Mouse (Mus musculus) adrenal gland, adult 8-10 months (tissue): ENCODE results near the gene Mthfd2. TPM values are rescaled to one million over a fixed set of nuclear protein-coding genes. Genes with fewer than 3 reads are reported as not detected.
A peak's percentile ranks its signal among the peaks of the same experiment; 100 is the strongest.

Experiments
- DNase-seq: peaks from one replicate; pipeline ENCODE4 v3.0.0; 2022
- total RNA-seq, 4 experiments: library from RNA; stranded (reverse); gene quantifications; 2 replicates each; pipeline ENCODE4 v1.2.4; 2022

Mthfd2 gene
- total RNA-seq, 4 experiments from 2014 or later: 14.4 to 19.3 (median 17.6) TPM

DNA sequence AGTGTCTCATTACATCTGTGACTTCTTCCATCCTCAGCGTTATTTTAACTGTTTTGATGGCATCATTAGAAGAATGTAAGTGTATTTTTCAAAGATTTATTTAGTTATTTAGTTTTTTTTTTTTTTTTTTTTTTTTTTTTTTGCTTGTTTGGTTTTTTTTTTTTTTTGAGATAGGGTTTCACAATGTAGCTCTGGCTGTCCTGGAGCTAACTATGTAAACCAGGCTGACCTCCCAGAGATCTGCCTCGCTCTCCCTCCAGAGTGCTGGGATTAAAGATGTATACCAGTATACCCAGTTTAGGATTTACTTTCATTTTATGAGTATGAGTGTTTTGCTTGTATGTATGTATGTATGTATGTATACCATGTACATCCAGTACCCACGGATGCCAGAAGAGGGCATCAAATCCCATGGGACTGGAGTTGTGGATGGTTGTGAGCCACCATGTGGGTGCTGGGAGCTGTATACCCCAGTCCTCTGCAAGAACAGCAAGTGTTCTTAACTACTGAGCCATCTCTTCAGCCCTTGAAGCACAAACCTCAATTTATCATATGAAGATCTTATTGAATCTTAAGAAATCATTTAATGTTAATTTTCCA is 2.0 kb upstream of the Mthfd2 start:
- DNase-seq: no peak

DNA sequence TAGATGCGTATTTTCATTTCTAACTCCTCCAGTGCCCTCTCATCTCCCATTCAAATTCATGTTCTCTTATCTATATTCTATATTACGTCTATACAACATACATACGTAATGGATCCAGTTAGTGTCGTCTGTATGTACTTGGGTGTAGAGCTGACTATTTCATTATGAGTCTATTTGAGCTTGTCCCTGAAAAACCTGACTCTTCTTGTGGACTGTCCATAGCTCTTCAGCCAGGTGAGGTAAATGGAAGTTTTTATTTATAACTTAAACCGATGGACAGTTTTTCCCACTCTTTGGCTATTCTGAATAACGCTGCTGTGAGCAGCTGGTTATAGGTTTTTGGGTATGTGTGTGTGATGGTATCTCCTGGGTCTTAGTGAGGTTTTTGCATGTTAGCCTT is 1.1 kb upstream of the Mthfd2 start:
- no peak for DNase-seq

DNA sequence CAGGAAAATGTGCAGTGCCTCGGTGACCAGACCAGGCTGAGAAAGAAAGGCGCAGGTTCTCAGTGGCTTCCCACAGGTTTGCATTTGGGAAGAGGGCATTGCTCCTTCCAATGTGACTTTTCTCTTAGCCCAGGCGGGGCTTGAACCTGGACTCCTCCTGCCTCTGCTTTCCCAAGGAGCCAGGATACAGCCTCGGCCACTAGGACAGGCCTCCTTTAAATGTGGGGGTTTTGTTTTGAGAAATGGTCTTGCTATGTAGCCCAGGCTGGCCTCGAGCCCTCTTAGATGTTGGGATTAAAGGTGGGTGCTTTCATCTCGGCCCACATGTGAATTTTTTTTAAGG is 657 bp upstream of the Mthfd2 start:
- DNase-seq: no peak

DNA sequence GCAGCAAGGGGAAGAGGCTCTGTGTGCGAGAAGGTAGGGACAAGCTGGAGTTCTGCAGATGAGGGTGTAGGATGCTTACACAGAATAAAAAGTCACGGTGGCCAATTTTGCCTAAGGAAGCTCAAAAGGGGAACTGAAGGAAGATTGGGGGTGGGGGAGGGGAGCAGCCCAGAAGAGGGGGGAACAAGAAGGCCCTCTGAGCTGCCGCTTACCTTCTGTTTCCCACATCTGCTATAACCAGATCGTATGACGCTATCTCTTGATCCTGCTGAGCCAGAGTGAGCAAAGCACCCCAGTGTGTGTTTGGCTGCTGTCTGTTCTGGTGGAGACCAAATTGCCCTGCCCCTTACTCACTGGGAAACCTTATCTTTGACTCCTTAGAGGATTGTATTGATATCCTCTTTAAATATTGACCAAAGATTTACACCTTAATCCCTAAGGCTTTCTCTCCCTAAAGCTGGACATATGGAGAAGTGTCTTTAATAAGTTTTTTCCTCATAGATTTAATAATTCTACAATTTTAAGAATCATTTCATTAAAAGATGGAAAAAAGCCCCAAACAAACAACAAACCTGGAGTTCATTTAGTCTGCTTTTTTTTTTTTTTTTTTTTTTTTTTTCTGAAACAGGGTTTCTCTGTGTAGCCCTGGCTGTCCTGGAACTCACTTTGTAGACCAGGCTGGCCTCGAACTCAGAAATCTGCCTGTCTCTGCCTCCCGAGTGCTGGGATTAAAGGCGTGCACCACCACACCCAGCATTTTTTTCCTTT is 1.9 kb downstream of the Mthfd2 start:
- DNase-seq: no peak

DNA sequence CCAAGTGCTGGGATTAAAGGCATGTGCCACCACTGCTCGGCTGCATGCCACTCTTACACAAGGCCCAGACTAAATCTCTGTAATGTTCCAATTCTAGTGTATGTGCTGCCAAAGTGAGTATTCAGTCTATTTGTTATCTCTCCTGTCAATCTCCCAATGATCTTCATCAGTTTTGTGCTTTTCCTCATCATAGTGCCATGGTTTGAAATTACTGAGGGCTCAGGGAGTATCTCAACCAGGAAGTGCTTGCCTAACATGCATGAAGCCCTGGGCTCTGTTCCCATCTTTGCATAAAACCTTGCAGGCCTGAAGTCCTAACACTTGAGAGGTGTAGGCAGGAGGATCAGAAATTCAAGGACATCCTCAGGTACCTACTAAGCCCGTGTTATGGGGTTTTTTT is 2.9 kb downstream of the Mthfd2 start:
- no peak for DNase-seq

DNA sequence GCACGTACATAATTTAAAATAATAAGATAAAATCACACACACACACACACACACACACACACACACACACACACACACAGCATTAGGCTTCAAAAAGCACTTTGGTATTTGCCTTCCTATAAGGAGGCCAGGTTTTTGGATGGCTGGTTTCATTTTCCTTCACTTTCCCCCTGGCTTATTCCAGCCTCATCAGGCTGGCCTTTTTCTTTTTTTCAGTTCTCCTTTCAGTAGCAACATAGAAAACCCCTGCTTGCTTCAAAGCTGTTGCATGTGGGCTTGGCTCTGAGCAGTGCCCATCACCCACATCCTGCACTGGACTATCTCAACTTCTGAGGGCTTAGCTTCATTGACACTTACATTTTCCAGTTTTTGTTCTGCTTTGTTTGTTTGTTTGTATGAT is 3.8 kb downstream of the Mthfd2 start:
- DNase-seq: no peak

DNA sequence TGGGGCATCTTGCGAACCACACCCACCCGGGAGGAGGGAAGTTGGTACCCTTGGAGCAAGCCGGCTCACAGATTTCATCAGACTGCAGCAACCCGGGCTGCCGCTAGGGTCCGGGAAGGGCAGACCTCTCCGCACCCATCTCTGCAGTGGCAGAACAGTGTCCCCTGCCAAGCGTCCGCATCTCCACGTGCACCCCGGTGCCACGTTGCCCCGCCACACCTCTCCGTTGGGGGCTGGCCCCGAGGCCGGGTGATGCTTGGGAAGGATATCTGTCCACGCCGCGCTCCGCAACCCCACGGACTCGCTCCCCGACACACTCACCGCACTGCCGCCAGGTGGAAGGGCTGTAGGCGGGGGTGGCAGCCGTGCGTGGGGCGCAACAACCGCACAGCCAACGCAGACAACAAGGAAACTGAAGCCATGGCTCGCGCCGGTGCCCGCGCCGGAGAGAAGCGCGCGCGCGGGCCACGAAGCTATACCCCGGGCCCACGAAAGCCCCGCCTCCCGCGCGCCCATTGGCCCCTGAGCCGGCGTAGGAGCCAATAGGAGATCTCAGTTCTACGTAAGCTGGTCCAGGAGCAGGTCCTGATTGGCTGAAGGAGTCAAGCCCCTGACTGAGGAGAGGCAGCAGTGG is 8.5 kb downstream of the Mthfd2 start:
- peak; percentile 85 for DNase-seq

DNA sequence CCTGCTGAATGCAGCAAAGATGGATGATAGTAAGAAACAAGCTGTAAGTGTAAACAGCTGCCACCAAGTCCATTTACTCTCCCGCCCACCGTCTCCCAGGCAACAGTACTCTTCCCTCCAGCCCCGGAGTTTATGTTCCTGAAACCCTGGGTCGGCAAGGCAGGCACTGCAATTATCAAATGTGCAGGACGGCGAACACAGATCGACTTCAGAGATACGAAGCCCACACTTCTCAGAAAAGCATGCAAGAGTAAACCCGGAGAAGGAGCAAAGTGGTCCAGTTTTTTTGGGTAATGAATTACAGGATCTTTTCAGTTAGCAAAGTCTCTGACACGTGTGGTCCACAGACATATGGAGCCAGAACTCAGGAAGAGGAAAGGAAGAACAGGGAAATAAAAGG is 9.7 kb downstream of the Mthfd2 start:
- DNase-seq: no peak

DNA sequence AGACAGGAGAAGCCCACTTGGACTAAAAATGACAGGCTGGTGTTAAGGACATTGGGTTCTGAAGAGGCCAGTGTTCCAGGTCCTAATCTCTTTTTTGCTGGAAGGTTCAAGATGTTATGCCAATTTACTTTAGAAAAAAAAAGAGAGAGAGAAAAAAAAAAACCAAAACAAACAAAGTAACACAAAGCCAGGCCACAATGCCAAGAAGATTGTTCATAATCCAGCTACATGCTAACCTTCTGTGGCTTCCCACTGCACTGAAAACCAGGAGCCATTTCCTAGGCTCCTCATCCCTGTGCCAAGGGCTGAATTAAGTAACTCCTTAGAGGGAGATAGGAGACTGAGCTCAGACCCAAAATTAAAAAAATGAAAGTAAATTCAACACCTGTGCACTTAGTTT is 10.4 kb downstream of the Mthfd2 start:
- no peak for DNase-seq

DNA sequence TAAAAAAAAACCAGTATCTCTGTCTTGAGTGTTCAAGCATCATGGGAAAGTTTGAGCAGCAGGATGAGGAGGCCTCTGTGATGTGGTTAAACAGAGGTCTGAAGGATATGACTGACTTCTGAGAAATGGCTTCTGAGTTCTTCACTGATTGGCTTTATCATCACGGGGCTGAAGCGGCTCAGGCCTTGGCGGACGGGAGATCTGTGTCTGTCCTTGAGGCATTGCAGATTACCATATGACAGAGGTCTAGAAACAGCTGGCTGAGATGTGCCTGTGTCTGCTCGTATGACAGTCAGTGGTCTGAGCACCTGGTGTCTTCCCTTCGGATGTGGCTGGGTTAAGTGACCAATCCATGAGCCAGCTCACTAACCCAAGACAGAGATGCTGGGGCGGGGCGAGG is 13.2 kb downstream of the Mthfd2 start:
- DNase-seq: peak; percentile 13

DNA sequence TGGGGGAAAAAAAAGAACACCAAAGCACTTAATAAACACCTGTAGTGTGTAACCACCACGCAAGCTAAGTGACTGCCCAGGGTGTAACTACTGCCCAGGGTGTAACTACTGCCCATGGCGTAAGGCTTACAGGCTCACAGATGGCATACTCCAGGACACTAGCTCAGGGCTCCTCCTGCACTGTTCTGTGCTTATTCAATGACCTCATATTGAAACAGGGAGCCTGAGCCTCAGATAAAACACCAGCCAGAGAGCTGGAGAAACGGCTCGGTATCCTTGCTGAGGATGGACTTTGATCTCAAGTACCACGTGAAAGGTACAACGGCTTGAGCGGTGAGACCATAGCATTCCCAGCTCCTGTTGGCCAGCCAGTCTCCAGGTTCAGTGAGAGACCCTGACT is 13.7 kb downstream of the Mthfd2 start:
- no peak for DNase-seq

DNA sequence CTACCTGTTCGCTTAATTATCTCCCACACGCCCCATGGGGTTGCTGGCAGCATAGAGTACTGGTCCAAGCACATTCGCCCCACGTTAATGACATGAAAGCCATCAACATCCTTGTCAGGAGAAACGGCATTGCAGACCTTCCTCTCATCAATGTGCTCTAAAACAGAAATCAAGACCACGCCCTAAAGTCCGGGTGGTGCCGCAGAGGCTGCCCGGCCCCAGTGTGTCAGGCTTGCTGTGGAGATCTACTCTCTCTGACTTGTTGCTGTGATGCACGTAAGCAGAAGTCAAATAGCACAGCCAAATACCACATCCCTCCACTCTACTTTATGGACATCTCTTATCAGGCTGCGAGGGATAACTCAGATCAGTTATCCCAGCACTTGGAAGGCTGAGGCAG is 14.5 kb downstream of the Mthfd2 start:
- no peak for DNase-seq

DNA sequence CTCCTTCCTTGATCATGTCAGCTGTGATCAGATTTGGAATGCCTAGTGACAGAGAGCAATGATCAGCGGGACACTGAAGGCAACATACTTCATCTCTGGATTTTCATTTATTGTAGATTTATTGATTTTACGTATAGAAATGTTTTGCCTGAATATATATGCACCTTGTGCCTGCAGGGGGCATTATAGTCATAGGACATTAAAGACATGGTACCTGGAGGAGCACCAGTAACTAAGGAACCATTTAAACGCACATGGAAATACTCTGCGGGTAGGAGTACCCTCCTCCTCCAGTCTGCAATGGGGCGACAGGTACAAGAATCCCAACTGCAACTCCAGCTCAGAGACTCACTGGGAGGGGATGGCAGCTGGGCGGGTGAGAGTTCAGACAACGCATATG is 16.7 kb downstream of the Mthfd2 start:
- DNase-seq: no peak

DNA sequence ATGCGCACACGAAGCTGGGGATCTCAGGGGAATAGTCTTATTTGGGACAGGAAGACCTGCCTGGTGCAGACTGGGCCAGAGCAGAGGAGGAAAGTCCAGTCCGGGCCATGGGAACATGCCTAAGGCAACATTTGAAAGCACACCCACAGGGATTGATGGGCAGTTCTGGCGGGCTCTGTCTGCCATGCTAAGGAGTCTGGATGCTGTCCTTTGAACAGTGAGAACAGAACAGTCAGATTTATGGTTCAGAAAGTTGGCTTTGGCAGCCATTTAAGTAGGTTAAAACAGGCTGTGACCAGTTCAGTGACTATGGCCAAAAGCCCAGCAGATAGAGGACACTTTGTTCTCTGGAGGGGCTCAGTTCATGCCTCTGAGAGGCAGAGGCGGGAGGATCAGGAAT is 23.4 kb downstream of the Mthfd2 start:
- no peak for DNase-seq

DNA sequence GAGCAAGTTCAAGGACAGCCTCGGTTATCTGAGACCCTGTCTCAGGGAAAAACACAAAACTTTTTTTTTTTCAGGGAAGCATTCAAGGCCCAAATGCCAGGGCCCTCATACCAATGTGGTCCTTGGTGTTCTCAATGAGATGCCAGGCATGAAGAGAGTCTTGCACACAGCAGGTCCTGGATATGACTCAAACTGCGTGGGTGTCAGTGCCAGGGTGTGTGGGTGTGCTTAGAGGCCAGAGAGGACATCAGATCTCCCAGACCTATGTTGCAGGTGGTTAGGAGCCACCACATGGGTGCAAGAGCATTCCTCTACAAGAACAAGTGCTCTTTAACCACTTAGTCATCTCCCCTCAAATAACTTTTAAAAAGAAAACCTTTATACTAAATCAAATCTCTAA is 24.4 kb downstream of the Mthfd2 start:
- no peak for DNase-seq

DNA sequence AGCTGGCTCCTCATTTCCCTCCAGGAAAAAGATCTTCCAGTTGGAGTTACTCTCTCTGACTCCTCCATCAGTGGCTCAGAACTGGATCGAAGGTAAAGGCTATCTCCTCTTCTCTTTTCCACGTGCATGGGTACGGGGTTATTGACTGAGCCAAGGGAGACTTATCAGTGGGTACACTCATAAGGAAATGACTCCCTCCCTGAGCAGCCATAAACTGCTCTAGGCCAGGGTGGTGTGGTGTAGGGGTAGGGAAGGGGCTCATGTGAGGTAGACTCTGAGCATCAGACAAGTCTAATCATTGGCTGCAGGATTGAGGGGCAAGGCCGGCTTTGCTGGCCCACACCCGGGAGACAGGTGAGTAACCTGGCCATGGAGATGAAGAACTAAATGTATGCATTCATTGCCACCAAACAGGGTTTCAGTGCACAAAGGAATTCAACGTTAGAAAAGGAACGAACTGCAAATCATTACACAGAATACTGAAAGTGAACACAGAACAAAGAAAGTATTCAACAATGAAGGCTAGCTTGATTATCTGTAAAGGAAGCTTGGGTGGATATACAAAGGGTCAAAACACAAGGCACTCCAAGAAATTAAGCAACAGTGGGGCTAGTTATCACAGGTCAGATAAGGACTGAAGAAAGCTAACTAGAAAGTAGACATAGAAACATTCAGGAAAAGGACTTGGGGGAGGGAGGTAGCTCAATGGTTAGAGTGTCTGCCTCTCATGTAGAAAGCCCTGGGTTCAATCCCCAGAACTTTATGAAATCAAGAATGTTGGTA is 25.1 kb downstream of the Mthfd2 start:
- no peak for DNase-seq

DNA sequence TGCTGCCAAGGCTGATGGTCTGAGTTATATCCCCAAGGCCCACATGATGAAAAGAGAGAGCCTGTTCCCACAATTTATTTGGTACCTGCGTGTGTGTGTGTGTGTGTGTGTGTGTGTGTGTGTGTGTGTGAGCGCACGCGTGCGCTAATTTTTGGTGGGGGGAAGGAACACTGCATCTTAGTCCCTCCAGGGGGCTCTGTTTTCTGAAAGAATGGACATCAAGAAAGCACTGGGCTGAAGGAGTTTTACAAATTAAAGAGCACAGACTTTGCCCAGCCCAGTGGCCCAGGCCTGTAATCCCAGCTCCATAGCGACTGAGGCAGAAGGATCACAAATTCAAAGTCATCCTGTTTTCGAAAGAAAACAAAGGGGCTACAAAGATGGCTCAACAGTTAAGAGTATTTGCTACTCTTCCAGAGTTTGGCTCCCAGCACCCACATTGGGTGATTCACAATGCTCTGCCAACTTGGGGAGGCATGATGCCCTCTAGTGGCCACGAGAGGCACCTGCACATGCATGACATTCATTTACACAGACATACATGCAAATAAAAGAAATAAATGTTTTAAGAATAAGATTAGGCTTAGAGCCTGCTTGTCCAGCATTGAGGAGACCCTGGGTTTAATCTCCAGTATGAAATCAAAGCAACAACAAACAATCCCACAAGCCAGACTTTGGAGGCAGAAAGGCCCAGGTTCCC is 45.3 kb downstream of the Mthfd2 start:
- DNase-seq: no peak

DNA sequence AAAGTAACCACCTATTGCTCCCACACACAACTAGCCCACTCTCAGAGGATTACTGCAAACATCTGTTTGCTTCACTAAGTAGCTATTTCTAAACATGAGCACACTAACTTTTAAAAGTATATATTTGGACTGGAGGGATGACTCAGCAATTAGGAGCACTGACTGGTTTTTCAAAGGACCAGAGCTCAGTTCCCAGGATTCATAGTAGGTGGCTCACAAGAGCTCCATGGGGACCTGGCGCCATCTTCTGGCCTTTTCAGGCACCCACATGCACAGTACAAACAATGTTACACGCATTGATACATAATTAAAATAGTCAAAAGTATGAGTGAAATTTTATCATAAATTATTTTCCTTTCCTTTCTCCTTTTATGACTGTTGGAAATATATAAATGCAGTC is 46.8 kb downstream of the Mthfd2 start:
- no peak for DNase-seq

DNA sequence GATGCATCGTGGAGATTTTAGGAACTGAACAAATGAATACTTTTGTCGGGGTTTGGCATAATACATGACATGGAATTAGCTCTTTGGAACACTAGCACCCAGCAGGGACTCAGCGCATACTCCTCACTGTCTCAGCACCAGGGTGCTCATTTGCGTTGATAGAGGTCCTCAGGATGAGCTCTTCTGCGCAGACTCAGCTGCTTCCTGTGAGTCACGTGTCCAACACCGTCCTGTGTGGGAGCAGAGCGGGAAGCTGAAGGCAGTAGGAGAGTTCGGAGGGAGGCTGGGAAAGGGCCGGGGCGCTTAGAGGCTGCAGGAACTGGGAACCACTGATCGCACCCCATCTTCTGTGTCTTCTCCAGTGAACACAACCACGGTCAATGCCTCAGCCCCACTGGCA is 48.6 kb downstream of the Mthfd2 start:
- no peak for DNase-seq

DNA sequence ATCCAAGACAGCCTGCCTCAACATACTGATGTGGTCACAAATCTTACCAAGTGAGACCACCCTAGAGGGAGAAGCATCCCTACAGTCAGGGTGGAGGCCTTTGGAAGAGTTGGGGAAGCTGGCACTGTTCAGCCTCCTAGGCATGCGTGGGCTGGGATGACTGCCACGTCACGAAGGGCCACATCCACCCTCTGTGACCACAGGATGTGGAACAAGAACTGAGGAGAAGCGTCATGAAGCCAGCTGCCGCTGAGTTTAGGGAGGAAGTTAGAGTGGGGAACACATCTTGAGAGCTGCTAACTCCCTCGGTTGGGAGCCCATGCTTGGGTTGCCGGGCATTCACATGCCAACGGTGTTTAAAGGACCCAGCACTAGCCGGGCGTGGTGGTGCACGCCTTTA is 52.0 kb downstream of the Mthfd2 start:
- peak; percentile 11 for DNase-seq

DNA sequence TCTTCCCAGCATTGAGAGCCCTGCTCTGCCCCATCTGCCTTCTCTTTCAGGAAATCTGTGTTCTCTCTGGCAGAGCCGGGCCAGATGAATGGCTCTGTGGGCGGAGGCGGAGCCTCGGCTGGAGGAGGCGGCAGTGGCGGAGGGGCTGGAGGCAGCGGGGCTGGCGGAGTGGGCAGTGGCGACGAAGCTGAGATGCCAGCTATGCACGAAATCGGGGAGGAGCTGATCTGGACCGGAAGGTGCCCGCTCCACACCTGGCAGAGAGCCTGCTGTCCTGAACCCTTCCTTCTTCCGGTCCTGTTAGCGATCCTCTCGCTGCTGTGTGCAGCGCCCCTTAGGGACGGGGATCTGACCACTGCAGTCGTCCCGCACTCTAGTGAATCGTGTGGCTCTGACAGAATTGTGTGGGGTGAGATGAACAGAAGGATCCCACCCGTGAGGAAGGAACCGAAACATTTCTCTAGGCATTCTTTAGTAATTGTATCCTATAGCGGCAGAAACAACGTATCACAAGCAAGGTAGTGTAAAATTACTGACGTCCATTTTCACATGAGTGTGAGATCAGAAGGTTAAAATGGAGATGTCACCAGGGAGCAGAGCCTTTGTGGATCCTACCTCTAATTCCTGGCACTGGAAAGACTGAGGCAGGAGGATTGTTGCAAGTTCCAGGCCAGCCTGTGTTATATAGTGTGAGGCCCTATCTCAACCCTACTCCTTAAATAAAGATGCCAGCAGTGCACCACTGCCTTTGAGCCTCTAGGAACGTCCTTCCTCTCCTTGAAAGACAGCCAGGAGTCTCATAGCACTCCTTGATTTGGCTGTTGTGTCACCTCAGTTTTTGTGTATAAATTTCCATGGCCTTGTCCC is 57.3 kb downstream of the Mthfd2 start:
- DNase-seq: peak; percentile 92

DNA sequence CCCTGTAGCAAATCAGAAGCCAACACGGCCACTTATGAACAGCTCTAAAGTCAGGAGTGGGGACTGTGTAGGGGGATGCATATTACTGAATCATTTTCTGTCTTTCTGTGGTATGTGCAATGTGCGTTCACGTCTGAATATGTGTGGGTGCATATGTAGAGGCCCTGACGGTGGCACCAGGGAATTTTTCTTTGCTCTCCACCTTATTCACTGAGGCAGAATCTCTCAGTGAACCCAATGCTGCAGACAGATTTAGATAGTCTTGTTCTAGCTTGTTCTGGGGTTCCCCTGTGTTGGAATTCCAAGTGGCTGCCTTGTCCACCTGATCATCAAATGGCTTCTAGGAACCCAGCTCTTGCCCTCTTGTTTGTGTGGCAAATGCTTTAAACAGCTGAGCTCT is 58.1 kb downstream of the Mthfd2 start:
- no peak for DNase-seq
